Mouse (Mus musculus): Measurements from ENCODE around the gene Grasp.

Grasp gene

DNA sequence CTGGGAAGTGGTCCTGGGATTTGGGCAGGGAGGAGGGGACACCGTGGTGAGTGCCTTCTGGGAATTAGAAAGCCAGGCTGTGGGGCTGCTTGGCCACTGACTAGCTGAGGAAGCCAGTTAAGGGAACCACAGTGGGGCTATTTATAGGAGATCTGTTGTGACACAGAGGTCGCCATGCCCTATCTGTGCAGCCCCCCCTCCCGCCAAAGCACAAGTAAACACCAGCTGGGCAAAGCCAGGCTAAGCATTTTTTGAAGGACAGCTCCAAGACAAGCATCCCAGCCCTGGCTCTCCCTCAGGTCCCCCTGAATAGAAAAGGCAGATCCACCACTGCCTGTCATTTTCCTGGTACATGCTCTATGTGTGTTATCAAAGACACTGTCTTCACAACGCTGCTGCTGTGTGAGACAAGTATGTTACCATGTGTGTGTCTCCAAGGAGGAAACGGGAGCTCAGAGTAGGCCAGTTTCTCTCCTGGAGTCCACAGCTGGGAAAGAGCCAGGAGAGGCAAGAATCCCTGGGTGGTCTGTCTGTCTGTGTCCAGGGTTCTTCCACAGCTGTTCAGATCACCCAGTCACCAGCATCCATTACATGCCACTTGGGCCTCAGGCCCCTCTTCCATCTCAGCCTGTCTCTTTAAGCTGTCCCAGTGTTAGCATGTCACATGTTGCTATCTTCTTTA, 24.2 kb downstream of the Grasp start:
- DNase-seq, result peak; percentile 19

DNA sequence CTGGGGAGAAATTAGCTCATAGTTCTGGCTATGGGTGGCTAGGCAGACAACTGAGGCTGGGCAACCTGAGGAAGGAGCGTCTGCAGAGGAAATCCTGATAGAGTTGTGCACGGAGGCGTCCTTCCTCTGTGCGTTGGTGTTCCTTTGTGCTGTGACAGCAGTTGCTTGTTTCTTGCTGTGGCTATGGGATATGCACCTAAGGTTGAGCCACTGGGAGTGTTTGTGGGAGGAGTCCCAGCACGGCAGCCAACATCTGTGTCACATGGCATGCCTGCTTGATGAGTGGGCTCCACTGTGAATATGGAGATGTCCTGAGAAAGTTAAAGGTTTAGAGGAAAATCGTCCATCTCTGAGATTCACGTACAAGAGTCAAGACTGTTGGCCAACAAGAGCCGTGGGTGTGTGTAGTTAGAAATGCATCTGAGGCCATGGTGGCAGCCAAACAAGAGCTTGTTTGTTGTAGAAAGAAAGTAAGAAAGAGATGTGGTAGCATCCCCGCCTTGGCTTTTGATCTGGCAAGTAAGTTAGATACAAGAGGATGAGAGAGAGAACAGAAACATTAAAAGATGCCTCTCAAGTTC, 26.3 kb downstream of the Grasp start:
- peak; percentile 34 for DNase-seq

DNA sequence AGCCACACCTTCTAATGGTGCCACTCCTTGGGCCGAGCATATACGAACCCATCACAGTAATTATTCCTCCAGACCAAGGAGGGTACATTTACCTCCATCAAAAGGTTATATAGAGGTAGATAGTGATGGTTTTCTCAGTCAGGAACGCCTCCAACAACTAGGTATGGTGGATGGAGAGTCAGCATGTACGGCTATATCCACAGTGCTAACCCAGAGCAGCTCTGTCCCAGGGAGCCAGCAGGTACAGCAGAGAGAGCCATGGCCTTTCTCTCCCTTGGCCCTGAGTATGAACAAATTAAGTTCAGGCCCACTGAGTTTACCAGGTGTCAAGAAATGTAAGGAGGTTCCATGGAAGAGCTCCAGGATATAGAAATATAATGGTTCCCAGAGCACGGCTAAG, 27.9 kb downstream of the Grasp start:
- DNase-seq, result no peak

DNA sequence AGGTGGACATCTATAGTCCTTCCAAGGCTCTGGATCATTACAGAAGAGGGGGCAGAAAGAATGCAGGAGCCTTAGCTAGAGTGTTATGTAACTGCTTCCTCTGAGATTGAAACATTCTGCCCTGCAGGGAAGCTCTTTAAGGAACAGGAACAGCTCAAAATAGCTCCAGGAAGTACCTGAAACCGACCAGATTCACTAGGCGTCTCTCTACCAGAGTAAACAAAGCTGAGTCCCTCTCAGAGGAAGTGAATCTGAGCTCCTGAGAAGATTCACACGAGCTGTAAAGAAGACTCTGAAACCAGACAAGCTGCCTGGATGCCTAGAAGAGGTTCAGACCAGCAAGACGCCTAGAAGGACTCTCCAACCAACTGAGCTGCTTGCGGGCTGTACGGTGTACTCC, 28.6 kb downstream of the Grasp start:
- no peak for DNase-seq

DNA sequence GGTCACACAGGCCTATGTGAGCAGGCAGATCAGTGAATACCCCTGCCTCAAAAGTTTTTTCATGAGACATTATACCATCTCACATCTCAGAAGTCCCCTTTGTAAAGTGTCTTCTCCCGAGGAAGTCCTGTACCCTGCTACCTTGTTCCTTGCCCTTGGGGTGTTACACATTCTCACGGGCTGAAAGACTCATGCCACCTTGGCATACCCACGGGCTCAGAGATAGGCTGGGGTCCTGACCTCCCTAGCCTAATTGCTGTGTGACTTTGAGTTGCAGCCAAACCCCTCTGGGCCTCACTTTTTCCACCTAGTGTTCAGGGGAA, 29.5 kb downstream of the Grasp start:
- DNase-seq, result no peak

DNA sequence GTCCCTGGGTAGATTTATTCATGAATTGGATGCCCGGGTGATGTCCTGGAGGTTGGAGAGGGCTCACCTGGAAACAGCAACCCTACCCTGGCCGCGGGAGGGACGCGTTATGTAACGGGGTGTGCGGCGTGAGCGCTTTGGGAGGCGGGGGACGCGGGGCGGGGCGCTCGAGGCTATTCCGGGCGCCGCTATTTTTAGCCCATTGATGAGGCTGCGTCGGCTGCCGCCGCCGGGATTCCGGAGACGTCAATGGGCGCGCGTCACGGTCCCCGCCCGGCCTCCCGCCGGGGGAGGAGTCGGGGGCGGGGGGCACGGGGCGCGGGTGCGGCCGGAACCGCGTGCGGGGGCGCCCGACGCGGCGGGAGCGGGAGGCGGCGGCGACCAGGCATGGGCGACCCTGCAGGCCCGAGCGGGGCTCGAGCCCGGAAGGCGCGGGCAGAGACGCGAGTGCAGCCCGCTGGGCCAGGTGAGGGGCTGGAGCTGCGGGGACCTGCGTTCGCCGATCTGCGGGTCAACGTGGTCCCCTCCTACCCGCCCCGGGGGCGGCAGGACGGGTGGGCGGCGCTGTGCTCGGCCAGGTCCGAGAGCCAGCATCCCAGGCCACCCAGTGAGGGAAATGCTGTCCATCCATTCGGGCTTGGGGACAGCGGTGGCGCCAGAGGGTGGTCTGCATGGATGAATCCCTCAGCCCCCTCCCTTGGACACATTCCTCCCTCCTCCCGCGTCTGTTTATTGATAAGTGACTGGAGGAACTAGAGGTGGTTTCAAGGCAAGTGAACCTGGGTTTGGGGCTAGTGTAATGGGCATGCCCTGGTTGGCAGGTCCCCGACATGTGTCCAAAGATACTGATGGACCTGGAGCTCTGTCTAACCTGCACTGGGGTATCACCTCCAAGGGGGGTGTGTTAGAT, 30.2 kb downstream of the Grasp start, which contains the start of gene Nr4a1:
Gene Nr4a1 (plus strand): TSS at position 384 of the 910 bp plus-strand sequence.
- peak; percentile 78 for DNase-seq

DNA sequence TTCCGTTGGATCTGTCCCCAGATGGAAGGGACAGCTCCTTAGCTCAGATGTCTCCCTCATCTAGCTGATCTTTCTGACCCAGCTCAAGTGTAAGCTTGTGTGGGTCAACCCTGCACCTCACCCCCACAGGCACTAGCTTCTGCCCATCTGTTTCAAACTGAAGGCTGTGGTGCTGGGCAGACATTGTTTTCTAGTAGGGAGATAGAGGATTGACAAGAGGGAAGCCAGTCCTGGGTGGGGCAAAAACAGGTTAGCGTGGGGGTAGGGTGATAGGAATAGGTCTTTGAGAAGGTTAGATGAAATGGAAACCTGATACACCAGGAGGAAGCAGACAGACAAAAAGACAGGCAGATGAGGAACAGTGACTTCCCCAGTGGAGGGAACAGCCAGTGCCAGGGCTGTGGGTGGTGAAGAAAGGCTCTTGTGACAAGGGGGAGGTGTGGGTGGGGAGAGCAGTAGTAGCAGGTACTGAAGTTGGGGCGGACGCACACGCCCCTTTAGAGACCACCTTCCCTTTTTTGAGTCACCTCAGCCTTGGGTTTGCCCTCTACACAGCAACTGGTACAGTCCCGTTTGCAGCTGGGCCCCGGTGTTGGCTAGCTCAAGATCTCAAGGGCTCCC, 32.0 kb downstream of the Grasp start:
- DNase-seq, result peak; percentile 47

DNA sequence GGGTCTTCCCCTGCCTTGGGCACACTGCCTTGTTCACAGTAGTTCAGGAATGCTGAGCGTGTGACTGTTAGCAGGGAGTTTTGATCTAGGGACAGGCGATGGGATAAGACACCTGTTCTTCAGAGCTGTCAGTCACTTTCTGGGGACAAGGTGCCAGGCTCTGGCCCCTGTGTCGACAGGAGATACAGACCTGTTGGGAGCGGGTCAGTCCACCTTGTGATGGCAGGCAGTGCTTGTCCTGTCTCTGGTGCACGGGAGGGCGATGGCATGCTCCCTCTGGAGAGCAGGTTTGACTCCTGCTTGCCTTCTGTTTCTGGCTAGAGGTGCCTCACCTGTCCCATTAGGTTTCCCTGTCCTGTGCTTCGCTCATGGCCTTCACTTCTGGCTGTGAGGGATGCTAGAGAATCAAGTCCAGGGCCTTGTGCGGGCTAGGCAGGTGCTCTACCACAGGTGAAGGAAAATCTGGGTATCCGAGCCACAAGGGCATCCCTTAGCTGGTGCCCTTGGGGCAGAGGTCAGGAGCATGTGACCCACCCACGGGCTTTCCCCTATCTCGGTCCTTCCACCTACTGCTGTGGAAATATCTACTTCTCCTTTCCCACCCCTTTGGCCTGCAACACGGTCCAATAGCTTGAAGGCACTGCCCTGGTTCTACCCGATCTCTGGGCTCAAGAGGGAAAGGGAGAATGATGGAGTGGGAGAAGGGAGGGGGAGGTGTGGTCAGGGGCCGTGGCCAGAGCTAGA, 32.6 kb downstream of the Grasp start:
- DNase-seq, result no peak

DNA sequence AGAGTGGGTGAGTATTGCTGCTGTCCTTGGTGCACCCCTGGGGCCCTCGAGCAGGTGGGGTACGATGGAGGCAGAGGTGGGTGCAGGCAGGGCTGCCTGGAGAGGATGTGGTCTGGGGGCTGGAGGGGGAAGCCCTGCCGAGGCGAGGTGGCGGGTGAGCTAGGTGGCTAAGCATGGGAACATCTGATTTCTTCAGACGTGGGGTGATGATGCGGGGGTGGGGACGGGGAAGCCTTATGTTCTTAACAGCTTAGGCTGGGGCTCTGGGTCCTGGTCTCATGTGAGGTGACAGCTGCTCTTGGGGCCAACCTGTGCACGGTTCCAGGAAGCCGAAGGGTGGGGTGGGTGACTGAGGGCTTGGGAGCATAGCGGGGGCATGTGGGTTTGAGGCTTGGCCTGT, 34.4 kb downstream of the Grasp start:
- peak; percentile 86 for DNase-seq

DNA sequence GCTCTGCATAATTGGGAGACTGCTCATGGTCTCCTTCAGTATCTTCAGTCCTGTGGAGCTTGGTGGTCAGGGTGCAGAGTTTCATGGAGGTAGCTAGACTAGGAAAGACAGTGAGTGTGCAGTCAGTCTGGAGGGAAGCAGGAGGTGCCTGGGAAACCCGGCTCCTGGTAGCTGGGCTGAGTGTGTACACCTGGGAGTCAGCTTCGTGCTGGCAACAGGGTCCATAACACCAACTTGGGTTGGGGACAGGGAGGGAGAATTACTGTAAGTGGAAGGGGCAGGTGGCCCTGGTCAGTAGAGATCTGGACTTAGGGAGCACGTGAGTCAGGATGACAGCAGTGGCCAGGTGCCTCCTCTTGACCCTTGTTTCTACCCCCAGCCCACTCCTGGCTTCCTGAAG, 35.9 kb downstream of the Grasp start:
- no peak for DNase-seq

DNA sequence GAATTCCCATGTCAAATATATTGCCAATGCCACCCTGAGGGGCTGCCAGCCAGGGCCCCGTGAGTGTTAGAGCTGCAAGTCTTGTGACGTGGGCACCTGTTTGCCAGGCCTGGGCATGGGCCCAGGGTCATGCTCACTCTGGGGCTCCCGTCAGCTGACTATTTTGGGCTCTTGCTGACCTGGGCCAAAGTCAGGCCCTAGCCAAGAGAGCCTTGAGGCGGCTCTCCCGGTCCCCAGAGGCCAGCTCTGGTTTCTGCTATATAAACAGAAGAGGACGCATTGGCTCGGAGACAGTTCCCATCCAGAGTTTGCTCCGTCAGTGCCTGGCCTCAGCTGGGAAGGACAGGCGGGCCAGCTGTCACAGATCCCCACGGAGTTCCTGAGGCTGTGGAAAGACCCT, 36.4 kb downstream of the Grasp start:
- DNase-seq, result no peak

DNA sequence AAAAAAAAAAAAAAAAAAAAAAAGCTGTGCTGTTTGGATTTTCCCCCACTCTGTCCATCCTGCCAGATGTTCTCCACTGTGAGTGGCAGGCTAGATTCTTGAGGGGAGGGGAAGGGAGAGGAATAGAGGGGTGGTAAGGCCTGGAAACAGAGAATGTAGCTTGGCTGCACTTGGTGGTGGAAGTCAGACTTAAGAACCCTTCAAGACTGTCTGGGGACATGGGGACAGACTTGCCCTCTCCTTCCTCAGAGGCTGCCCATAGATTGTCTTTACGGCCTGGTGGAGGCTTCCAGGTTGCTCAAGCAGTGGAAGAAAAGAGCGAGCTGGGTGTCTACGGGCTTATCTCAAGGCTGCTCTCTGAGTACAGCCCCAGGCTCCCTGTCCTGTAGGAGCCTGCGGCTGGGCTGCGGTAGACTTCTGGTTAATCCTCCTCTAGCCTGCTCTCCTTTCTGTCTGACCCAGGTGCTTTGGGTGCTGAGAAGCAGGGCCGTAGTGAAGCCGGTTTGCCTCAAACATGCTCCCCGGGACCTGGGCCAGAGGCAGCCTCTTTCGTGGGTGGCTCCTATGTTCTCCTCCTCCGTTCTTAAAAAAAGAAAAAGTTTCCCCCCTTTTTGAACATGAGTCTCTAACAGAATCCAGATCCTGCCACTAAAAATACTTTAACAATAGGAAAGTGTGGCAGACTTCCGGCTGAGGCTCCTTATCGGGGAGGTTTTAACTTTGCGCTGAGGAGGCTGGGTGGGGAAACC, 37.1 kb downstream of the Grasp start:
- peak; percentile 47 for DNase-seq

DNA sequence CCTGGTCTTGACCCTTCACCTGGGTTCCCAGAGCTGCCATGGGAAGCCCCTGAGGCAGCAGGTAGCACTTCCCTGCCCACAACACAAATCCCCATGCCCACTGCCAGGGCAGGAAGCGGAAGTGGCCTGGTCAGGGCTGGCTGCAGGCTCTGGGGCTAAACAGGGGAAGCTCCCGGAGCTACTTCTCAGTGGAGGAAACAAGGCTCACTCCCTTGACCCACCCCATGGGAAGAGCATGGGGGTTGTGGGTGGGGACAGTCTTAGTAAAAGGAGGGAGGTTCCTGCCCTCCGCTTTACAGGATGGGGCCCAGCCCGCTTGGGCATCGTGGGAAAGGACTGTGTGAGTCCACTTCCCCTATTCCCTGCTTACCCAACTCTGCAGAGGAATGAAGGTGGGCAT, 38.5 kb downstream of the Grasp start:
- DNase-seq, result no peak

DNA sequence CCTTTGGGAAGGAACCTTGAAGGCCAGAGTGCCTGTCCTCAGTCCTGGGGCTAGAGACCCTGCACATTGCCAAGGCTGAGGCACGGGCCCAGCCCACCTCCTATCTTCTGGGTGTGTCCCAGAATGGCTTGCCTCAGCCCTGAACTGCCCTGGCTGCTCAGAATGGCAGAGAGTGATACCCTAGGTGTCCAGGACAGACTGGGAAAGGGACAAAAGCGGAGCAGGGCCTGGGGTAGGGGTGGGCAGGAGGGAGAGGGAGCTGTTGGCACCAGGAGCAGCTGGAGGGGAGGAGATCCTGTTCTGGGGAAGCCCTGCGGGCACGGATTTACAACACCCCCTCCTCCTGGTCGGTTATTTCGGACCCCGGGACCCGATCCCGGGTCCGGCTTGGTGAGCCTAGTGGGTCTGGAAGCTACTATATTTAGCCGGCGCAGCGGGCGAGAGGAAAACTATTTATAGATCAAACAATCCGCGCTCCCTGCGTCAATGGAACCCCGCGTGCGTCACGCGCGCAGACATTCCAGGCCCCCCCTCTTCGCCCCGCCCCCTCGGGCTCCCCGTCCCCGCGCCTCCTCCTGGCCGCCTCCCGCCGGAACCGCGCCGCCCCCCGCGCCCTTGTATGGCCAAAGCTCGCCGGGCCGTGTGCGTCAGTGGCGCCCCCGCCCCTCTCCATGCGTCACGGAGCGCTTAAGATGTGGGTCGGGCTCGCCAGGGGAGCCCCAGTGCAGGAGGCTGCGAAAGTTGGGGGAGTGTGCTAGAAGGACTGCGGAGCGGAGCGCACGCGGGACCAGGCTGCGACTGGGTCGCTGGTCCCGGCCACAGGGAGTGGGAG, 42.4 kb downstream of the Grasp start:
- peak; percentile 92 for DNase-seq

DNA sequence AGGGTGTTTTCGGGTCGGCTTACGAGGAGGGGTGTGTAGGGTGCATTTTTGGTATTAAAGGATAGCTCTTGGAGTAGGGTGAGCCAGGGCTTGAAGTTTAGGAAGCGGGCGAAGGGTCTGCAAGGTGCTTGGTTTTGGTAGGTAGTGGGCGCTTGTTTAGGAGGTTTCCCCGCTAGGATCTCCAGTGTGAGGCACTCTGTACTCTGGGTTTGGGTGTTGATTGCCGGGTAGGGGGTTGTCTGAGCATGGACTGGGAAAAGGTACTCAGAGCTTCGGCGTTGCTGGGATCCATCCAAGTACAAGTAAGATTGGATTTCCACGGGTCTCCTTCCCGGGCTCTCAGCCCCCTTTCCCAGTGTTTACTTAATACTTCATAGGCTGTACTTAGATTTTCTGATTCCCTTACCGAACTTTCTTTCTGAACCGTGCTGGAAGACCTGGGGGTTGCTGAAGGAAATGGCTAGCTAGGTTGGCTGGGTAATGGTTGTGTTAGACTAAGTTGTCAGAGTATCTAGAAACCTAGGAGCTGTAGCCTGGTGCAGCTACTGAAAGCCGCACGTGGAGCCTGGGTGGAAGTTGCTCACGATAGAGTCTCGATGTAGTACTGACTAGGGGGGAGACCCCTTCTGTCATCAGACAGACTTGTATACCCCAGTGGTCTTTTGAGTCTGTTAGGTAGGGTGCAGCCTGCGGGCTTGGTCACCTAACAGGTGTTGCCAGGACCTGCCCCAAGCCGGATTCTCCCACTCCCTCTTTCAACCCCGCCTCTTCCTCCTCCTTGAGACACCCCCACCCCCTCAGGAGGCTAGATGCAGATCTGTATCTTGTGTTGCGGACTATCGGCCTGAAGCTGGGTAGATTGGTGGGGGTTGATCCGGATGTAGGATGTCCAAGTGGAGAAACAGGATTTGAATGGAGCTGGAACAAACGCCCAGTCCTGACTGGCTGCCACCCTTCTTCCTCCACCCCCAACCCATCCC, 43.4 kb downstream of the Grasp start:
- DNase-seq, result no peak

DNA sequence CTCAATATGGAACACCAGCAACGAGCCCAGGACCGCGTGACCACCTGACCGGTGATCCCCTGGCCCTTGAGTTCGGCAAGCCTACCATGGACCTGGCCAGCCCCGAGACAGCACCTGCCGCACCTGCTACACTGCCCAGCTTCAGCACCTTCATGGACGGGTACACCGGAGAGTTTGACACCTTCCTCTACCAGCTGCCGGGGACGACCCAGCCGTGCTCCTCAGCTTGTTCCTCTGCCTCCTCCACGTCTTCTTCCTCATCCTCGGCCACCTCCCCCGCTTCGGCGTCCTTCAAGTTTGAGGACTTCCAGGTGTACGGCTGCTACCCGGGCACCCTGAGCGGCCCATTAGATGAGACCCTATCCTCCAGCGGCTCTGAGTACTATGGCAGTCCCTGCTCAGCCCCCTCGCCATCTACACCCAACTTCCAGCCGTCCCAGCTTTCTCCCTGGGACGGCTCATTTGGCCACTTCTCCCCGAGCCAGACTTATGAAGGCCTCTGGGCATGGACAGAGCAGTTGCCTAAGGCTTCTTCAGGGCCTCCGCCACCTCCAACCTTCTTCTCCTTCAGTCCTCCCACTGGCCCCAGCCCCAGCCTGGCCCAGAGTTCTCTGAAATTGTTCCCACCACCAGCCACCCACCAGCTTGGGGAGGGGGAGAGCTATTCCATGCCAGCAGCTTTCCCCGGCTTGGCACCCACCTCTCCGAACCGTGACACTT, 46.3 kb downstream of the Grasp start:
- DNase-seq, result no peak

DNA sequence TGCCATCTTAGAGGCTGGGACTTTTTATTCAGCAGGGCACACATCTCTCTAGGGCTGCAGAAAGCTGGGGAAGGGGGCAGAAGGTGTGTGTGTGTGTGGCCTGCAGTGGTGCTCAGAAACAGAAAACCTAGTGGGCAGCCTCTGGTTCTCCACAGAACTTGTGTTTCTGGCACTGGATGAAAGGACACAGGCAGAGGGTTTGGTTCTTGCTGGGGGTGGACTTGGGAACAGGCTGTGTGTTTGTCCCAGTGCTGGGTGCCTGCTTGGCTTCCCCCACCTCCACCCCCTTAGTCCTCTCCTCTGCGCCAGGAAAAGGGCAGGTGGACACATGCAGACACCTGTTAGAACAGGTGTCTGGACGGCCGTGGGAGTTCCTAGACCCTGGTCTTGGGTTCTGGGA, 47.1 kb downstream of the Grasp start:
- DNase-seq, result no peak

DNA sequence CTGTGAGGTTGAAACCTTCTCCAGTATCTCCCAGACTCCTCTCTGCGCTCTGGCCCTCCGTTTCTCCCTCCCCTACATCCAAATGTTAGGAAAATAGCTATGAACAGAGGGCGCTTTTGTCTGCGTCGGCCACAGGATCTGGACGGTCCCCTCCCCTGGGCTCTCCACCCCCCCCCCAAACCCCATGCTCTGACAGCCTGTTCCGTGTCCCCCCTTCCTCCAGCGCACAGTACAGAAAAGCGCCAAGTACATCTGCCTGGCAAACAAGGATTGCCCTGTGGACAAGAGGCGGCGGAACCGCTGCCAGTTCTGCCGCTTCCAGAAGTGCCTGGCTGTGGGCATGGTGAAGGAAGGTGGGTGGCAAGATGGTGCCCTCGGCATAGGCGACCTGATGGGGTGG, 47.5 kb downstream of the Grasp start:
- no peak for DNase-seq

DNA sequence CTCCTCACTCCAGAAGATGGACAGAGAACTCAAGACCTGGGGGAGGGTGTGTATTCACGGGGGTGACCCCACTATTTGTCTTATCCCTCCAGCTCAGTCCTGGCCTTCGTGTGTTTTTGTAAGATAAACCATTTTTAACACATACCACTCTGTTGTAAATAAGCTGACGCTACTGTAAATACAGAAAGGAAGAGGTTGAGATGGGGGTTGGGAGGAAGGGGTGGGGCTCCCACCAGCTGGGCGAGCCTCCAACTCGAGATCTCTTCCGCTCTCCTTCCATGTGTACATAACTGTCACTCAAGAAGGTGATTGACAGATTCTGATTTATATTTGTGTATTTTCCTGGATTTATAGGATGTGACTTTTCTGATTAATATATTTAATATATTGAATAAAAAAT, 50.4 kb downstream of the Grasp start:
- no peak for DNase-seq
